Mouse (Mus musculus) brain, embryonic 14.5 days (tissue): ENCODE measurements around the gene Prkci.

Experiments
- CTCF ChIP-seq: fragments of 200-500 bp; IDR thresholded peaks from 2 replicates; pipeline ENCODE4 v1.5.1; 2012; ENCODE audit warnings: inconsistent platforms, mild to moderate bottlenecking, moderate library complexity, borderline replicate concordance; ENCODE audit not compliant: insufficient read depth, insufficient read length; ENCODE audit errors: extremely low read depth
- POLR2A ChIP-seq: fragments of 200-500 bp; IDR thresholded peaks from 2 replicates; pipeline ENCODE4 v1.6.1; 2012; ENCODE audit warnings: mild to moderate bottlenecking, inconsistent platforms, borderline replicate concordance; ENCODE audit not compliant: poor library complexity, insufficient read depth, insufficient read length, severe bottlenecking; ENCODE audit errors: extremely low read depth

- no peak for TF ChIP-seq CTCF
- TF ChIP-seq POLR2A: no peak
Observed at GRCm38 (mm10) chr3:30976991-30977603, 18.4 kb upstream of the Prkci start.
